Mouse (Mus musculus) forebrain, postnatal 0 days (tissue): ENCODE data around the gene 1700017N19Rik. TPM values are rescaled to one million over a fixed set of nuclear protein-coding genes. Genes with fewer than 3 reads are reported as not detected.

Experiments
- ATAC-seq: fragments of 200-750 bp; cut with Nextera tagmentation; 2 replicates; pipeline ENCODE4 v1.8.0; 2017; ENCODE audit warnings: mild to moderate bottlenecking, moderate library complexity
- DNase-seq: peaks from one replicate; pipeline ENCODE4 v3.0.0-alpha.2; 2015
- H3K27ac ChIP-seq: fragments of 300-500 bp; sonication (generic); 2 replicates; pipeline ENCODE4 v1.5.1; 2014; ENCODE audit warnings: low read depth, mild to moderate bottlenecking, antibody characterized with exemption, low read length, moderate library complexity, mixed read lengths
- H3K27me3 ChIP-seq: fragments of 300-500 bp; sonication (generic); 2 replicates; pipeline ENCODE4 v1.6.1; 2014; ENCODE audit warnings: mild to moderate bottlenecking, low read length, mixed read lengths; ENCODE audit not compliant: insufficient read depth
- H3K36me3 ChIP-seq: fragments of 300-500 bp; sonication (generic); 2 replicates; pipeline ENCODE4 v1.6.1; 2014; ENCODE audit warnings: mild to moderate bottlenecking, moderate library complexity; ENCODE audit not compliant: insufficient read depth
- H3K4me1 ChIP-seq: fragments of 300-500 bp; sonication (generic); 2 replicates; pipeline ENCODE4 v1.6.1; 2014; ENCODE audit warnings: antibody characterized with exemption; ENCODE audit not compliant: insufficient read depth
- H3K4me2 ChIP-seq: fragments of 300-500 bp; sonication (generic); 2 replicates; pipeline ENCODE4 v1.6.1; 2014; ENCODE audit warnings: low read depth, mild to moderate bottlenecking, moderate library complexity
- H3K4me3 ChIP-seq: fragments of 300-500 bp; sonication (generic); 2 replicates; pipeline ENCODE4 v1.5.1; 2014; ENCODE audit warnings: low read depth, low read length, mixed read lengths
- H3K9ac ChIP-seq: fragments of 300-500 bp; sonication (generic); 2 replicates; pipeline ENCODE4 v1.6.1; 2014; ENCODE audit warnings: mild to moderate bottlenecking
- H3K9me3 ChIP-seq: fragments of 300-500 bp; sonication (generic); 2 replicates; pipeline ENCODE4 v1.6.1; 2016; ENCODE audit warnings: low read length
- CTCF ChIP-seq: sonication (generic); IDR thresholded peaks from 2 replicates; pipeline ENCODE4 v1.5.1; 2016; ENCODE audit warnings: antibody characterized with exemption, control low read depth, low read depth
- WGBS: fragments of 180-500 bp; shearing (Covaris S2); extraction: QIAGEN DNeasy Blood & Tissue Kit; methylation state at CpG from one replicate; pipeline ENCODE4 v1.1.7; 2014; 5-methylcytosine and 5-hydroxymethylcytosine counted together
- polyA plus RNA-seq: library from polyadenylated mRNA; unstranded; fragments of >200 nt; fragmentation: Nextera tagmentation; extraction: Ambion mirVana; gene quantifications from 2 replicates; pipeline ENCODE4 v1.2.1, GENCODE M21; 2015
- total RNA-seq: library from RNA; depleted of rRNA; stranded (reverse); fragments of >200 nt; gene quantifications from 2 replicates; pipeline ENCODE4 v1.2.3, GENCODE M21; 2014

Gene 1700017N19Rik
- total and polyA plus RNA-seq, 2 experiments from 2014 or later: 0.24 TPM; not detected in 1

GRCm38 (mm10) chr10:100617233-100617903, 27.1 kb downstream of the 1700017N19Rik start:
- Histone ChIP-seq H3K4me1 (no peaks in the 10 kb centered on the region), H3K27me3 (no peaks in the 10 kb centered on the region), H3K9me3 (no peaks in the 10 kb centered on the region), H3K36me3 (no peaks in the 10 kb centered on the region), H3K9ac (no peak overlapping the region), H3K27ac (no peak overlapping the region), H3K4me2 (no peak overlapping the region), H3K4me3 (no peak overlapping the region)
- peak; percentile 69 for DNase-seq
- TF ChIP-seq CTCF: no peak
- peak; percentile 96 for ATAC-seq
- 45% methylated on average over 6 of the region's 6 CpGs for WGBS

- WGBS: 81% methylated on average over 7 of the region's 7 CpGs
- DNase-seq (no peak), ATAC-seq (no peak)
- no peak overlapping the region for H3K4me3 ChIP-seq
- H3K4me2 ChIP-seq: no peak overlapping the region
- H3K27ac ChIP-seq: no peak overlapping the region
- no peaks in the 10 kb centered on the region for H3K36me3 ChIP-seq
- TF ChIP-seq CTCF: no peak
- H3K4me1 ChIP-seq: no peaks in the 10 kb centered on the region
- H3K9me3 ChIP-seq: no peaks in the 10 kb centered on the region
- H3K9ac ChIP-seq: no peak overlapping the region
- H3K27me3 ChIP-seq: no peaks in the 10 kb centered on the region
Observed at GRCm38 (mm10) chr10:100619474-100619873, 29.2 kb downstream of the 1700017N19Rik start.

- Histone ChIP-seq H3K4me3 (no peak overlapping the region), H3K4me1 (no peaks in the 10 kb centered on the region), H3K36me3 (no peaks in the 10 kb centered on the region), H3K27ac (no peak overlapping the region), H3K27me3 (no peaks in the 10 kb centered on the region), H3K9me3 (no peaks in the 10 kb centered on the region), H3K4me2 (no peak overlapping the region), H3K9ac (no peak overlapping the region)
- no peak for TF ChIP-seq CTCF
- DNase-seq: no peak
- 91% methylated on average over 12 of the region's 12 CpGs for WGBS
- no peak for ATAC-seq
Observed at GRCm38 (mm10) chr10:100620040-100620439, 29.8 kb downstream of the 1700017N19Rik start.

- Histone ChIP-seq H3K4me1 (no peaks in the 10 kb centered on the region), H3K27me3 (no peaks in the 10 kb centered on the region), H3K4me3 (no peak overlapping the region), H3K27ac (no peak overlapping the region), H3K9ac (no peak overlapping the region), H3K4me2 (no peak overlapping the region), H3K36me3 (no peaks in the 10 kb centered on the region), H3K9me3 (no peaks in the 10 kb centered on the region)
- WGBS: 82% methylated on average over 3 of the region's 3 CpGs
- no peak for ATAC-seq
- DNase-seq: no peak
- no peak for TF ChIP-seq CTCF
Observed at GRCm38 (mm10) chr10:100622494-100622893, 32.2 kb downstream of the 1700017N19Rik start.

- TF ChIP-seq CTCF: peak; percentile 86
- Histone ChIP-seq H3K4me2 (peak overlapping the region; percentile 39), H3K9ac (peak overlapping the region; percentile 39; the same call in 1 of the 2 replicates), H3K4me1 (no peaks in the 10 kb centered on the region), H3K4me3 (peak overlapping the region; percentile 24), H3K27ac (0 out of 2 replicates have a peak overlapping the region, but pooled peaks have one; percentile 59), H3K27me3 (no peaks in the 10 kb centered on the region), H3K36me3 (no peaks in the 10 kb centered on the region), H3K9me3 (no peaks in the 10 kb centered on the region)
- ATAC-seq: peak; percentile 86
- DNase-seq: peak; percentile 89
- 23% methylated on average over 20 of the region's 20 CpGs for WGBS
Observed at GRCm38 (mm10) chr10:100629762-100630438, 39.6 kb downstream of the 1700017N19Rik start.

GRCm38 (mm10) chr10:100642887-100643286, 52.6 kb downstream of the 1700017N19Rik start:
- Histone ChIP-seq H3K27ac (no peak overlapping the region), H3K9ac (no peak overlapping the region), H3K9me3 (no peaks in the 10 kb centered on the region), H3K36me3 (no peaks in the 10 kb centered on the region), H3K4me3 (no peak overlapping the region), H3K27me3 (no peaks in the 10 kb centered on the region), H3K4me1 (no peaks in the 10 kb centered on the region), H3K4me2 (no peak overlapping the region)
- no peak for DNase-seq
- TF ChIP-seq CTCF: no peak
- 76% methylated on average over 3 of the region's 3 CpGs for WGBS
- ATAC-seq: no peak

GRCm38 (mm10) chr10:100645331-100645935, 55.1 kb downstream of the 1700017N19Rik start:
- H3K27ac ChIP-seq: no peak overlapping the region
- no peaks in the 10 kb centered on the region for H3K27me3 ChIP-seq
- no peaks in the 10 kb centered on the region for H3K4me1 ChIP-seq
- H3K36me3 ChIP-seq: no peaks in the 10 kb centered on the region
- no peak overlapping the region for H3K4me2 ChIP-seq
- ATAC-seq (no peak), DNase-seq (no peak)
- TF ChIP-seq CTCF: no peak
- no peaks in the 10 kb centered on the region for H3K9me3 ChIP-seq
- WGBS: 45% methylated on average over 4 of the region's 4 CpGs
- no peak overlapping the region for H3K4me3 ChIP-seq
- H3K9ac ChIP-seq: no peak overlapping the region
